Mouse (Mus musculus) lung, adult 2 months (tissue): Measurements from ENCODE around the gene Pllp. TPM values are rescaled to one million over a fixed set of nuclear protein-coding genes. Genes with fewer than 3 reads are reported as not detected.

Source experiments
- DNase-seq: peaks from one replicate; pipeline ENCODE4 v3.0.0; 2022
- H3K4me1 ChIP-seq: fragments of 200-500 bp; 2 replicates; pipeline ENCODE4 v1.6.1; 2011; ENCODE audit warnings: low read length; ENCODE audit not compliant: control insufficient read depth, insufficient read depth
- H3K4me3 ChIP-seq: fragments of 200-500 bp; replicated peaks from 2 replicates; pipeline ENCODE3; 2011; ENCODE audit warnings: low read depth, mild to moderate bottlenecking, control low read depth, low read length; ENCODE audit errors: extremely low read depth
- CTCF ChIP-seq: fragments of 200-500 bp; IDR thresholded peaks from 2 replicates; pipeline ENCODE4 v1.5.1; 2011; ENCODE audit warnings: mild to moderate bottlenecking, low read length, control low read depth; ENCODE audit not compliant: insufficient read depth
- POLR2A ChIP-seq: fragments of 200-500 bp; IDR thresholded peaks from 2 replicates; pipeline ENCODE4 v1.6.1; 2011; ENCODE audit warnings: low read depth, mild to moderate bottlenecking, control low read depth, low read length, borderline replicate concordance; ENCODE audit errors: extremely low read depth
- WGBS: fragments of 180-500 bp; shearing (Covaris S2); methylation state at CpG from one replicate; pipeline ENCODE4 v1.1.7; 2018; 5-methylcytosine and 5-hydroxymethylcytosine counted together
- polyA plus RNA-seq: library from polyadenylated mRNA; depleted of rRNA; stranded (reverse); fragments of >200 nt; gene quantifications from 2 replicates; pipeline ENCODE4 v1.2.3, GENCODE M21; 2012

Pllp gene
- polyA plus RNA-seq, 1 experiment: 172 TPM

- WGBS: 70% methylated on average over 10 of the region's 10 CpGs
- TF ChIP-seq CTCF (no peak), POLR2A (no peak)
- H3K4me3 ChIP-seq: no peak overlapping the region
- DNase-seq: no peak
- H3K4me1 ChIP-seq: peaks cover 7% of the 10 kb centered on the region; the same call in 1 of the 2 replicates
Observed at GRCm38 (mm10) chr8:94705581-94706245, 9.6 kb upstream of the Pllp start.

- peaks cover 7% of the 10 kb centered on the region; the same call in 1 of the 2 replicates for H3K4me1 ChIP-seq
- WGBS: 13% methylated on average over 9 of the region's 9 CpGs
- DNase-seq: no peak
- TF ChIP-seq CTCF: no peak
- TF ChIP-seq POLR2A: no peak
- peak overlapping the region; percentile 61 for H3K4me3 ChIP-seq
Observed at GRCm38 (mm10) chr8:94704669-94704984, 8.5 kb upstream of the Pllp start.

GRCm38 (mm10) chr8:94703972-94704668, 8.0 kb upstream of the Pllp start:
- TF ChIP-seq POLR2A: no peak
- TF ChIP-seq CTCF: peak; percentile 91
- H3K4me1 ChIP-seq: peaks cover 7% of the 10 kb centered on the region; the same call in 1 of the 2 replicates
- DNase-seq: peak; percentile 100
- 1% methylated on average over 35 of the region's 35 CpGs for WGBS
- H3K4me3 ChIP-seq: peak overlapping the region; percentile 61

- H3K4me1 ChIP-seq: peaks cover 7% of the 10 kb centered on the region; the same call in 1 of the 2 replicates
- WGBS: under 1% methylated on average over 35 of the region's 35 CpGs
- no peak for TF ChIP-seq POLR2A
- peak; percentile 90 for TF ChIP-seq CTCF
- H3K4me3 ChIP-seq: peak overlapping the region; percentile 69
- DNase-seq: peak; percentile 75
Observed at GRCm38 (mm10) chr8:94702844-94703813, 7.1 kb upstream of the Pllp start.

GRCm38 (mm10) chr8:94702156-94702555, 6.1 kb upstream of the Pllp start:
- DNase-seq: no peak
- Histone ChIP-seq H3K4me1 (peaks cover 4% of the 10 kb centered on the region; the same call in 1 of the 2 replicates), H3K4me3 (no peak overlapping the region)
- TF ChIP-seq CTCF: no peak
- no peak for TF ChIP-seq POLR2A
- WGBS: 66% methylated on average over 3 of the region's 3 CpGs

GRCm38 (mm10) chr8:94700421-94700935, 4.4 kb upstream of the Pllp start:
- H3K4me3 ChIP-seq: no peak overlapping the region
- 71% methylated on average over 4 of the region's 4 CpGs for WGBS
- no peaks in the 10 kb centered on the region for H3K4me1 ChIP-seq
- no peak for DNase-seq
- no peak for TF ChIP-seq CTCF
- no peak for TF ChIP-seq POLR2A

- TF ChIP-seq CTCF (no peak), POLR2A (no peak)
- Histone ChIP-seq H3K4me1 (no peaks in the 10 kb centered on the region), H3K4me3 (no peak overlapping the region)
- DNase-seq: no peak
- WGBS: 80% methylated on average over 16 of the region's 16 CpGs
Observed at GRCm38 (mm10) chr8:94699366-94699765, 3.3 kb upstream of the Pllp start.

GRCm38 (mm10) chr8:94697956-94698355, 1.9 kb upstream of the Pllp start:
- H3K4me1 ChIP-seq: peaks cover 2% of the 10 kb centered on the region; the same call in 1 of the 2 replicates
- no peak overlapping the region for H3K4me3 ChIP-seq
- no peak for DNase-seq
- TF ChIP-seq CTCF: no peak
- no peak for TF ChIP-seq POLR2A
- WGBS: 83% methylated on average over 6 of the region's 6 CpGs

GRCm38 (mm10) chr8:94696566-94696965, 488 bp upstream of the Pllp start:
- DNase-seq: no peak
- H3K4me3 ChIP-seq: no peak overlapping the region
- 44% methylated on average over 3 of the region's 3 CpGs for WGBS
- TF ChIP-seq POLR2A (no peak), CTCF (no peak)
- H3K4me1 ChIP-seq: peaks cover 8% of the 10 kb centered on the region
